Mouse (Mus musculus): ENCODE data around the gene Ttc29.

The Ttc29 gene

GRCm38 (mm10) chr8:78213074-78213473 lies at the start of gene Ttc29:
Gene Ttc29, plus strand, starts transcription at chr8:78213297.
- peak; percentile 98 for DNase-seq (ENCODE audit: low spot score)

- DNase-seq (ENCODE audit: low spot score) = no peak
Measured at GRCm38 (mm10) chr8:78171351-78171750, 41.7 kb upstream of the Ttc29 start.

- DNase-seq (ENCODE audit: low spot score) = no peak
Measured at GRCm38 (mm10) chr8:78182654-78183053, 30.4 kb upstream of the Ttc29 start.

GRCm38 (mm10) chr8:78183414-78183813 lies 29.7 kb upstream of the Ttc29 start:
- no peak for DNase-seq (ENCODE audit: low spot score)

- no peak for DNase-seq (ENCODE audit: low spot score)
Measured at GRCm38 (mm10) chr8:78187087-78187486, 26.0 kb upstream of the Ttc29 start.

- DNase-seq (ENCODE audit: low spot score) = peak; percentile 60
Measured at GRCm38 (mm10) chr8:78204229-78204628, 8.9 kb upstream of the Ttc29 start.

- no peak for DNase-seq (ENCODE audit: low spot score)
Measured at GRCm38 (mm10) chr8:78210424-78210823, 2.7 kb upstream of the Ttc29 start.

GRCm38 (mm10) chr8:78214645-78215044 lies 1.5 kb downstream of the Ttc29 start:
- DNase-seq (ENCODE audit: low spot score) = no peak

GRCm38 (mm10) chr8:78226087-78226486 lies 13.0 kb downstream of the Ttc29 start:
- DNase-seq (ENCODE audit: low spot score) = no peak

- DNase-seq (ENCODE audit: low spot score) = peak; percentile 32
Measured at GRCm38 (mm10) chr8:78230721-78231120, 17.6 kb downstream of the Ttc29 start.

GRCm38 (mm10) chr8:78232870-78233707 lies 20.0 kb downstream of the Ttc29 start:
- peak; percentile 13 for DNase-seq (ENCODE audit: low spot score)

- no peak for DNase-seq (ENCODE audit: low spot score)
Measured at GRCm38 (mm10) chr8:78233708-78234201, 20.7 kb downstream of the Ttc29 start.

- DNase-seq (ENCODE audit: low spot score) = peak; percentile 38
Measured at GRCm38 (mm10) chr8:78237972-78238675, 25.0 kb downstream of the Ttc29 start.

- DNase-seq (ENCODE audit: low spot score) = peak; percentile 14
Measured at GRCm38 (mm10) chr8:78251115-78251514, 38.0 kb downstream of the Ttc29 start.

GRCm38 (mm10) chr8:78254374-78254773 lies 41.3 kb downstream of the Ttc29 start:
- no peak for DNase-seq (ENCODE audit: low spot score)

GRCm38 (mm10) chr8:78255011-78255410 lies 41.9 kb downstream of the Ttc29 start:
- no peak for DNase-seq (ENCODE audit: low spot score)

GRCm38 (mm10) chr8:78265506-78265905 lies 52.4 kb downstream of the Ttc29 start:
- no peak for DNase-seq (ENCODE audit: low spot score)

GRCm38 (mm10) chr8:78266231-78266630 lies 53.1 kb downstream of the Ttc29 start:
- DNase-seq (ENCODE audit: low spot score) = no peak

- peak; percentile 43 for DNase-seq (ENCODE audit: low spot score)
Measured at GRCm38 (mm10) chr8:78267894-78268411, 54.9 kb downstream of the Ttc29 start.

- DNase-seq (ENCODE audit: low spot score) = no peak
Measured at GRCm38 (mm10) chr8:78269281-78269680, 56.2 kb downstream of the Ttc29 start.

- no peak for DNase-seq (ENCODE audit: low spot score)
Measured at GRCm38 (mm10) chr8:78271391-78271790, 58.3 kb downstream of the Ttc29 start.

GRCm38 (mm10) chr8:78276120-78276519 lies 63.0 kb downstream of the Ttc29 start:
- no peak for DNase-seq (ENCODE audit: low spot score)

- no peak for DNase-seq (ENCODE audit: low spot score)
Measured at GRCm38 (mm10) chr8:78277411-78277810, 64.3 kb downstream of the Ttc29 start.
